Mouse (Mus musculus) heart, postnatal 0 days (tissue): ENCODE data around the gene 1110057P08Rik. TPM values are rescaled to one million over a fixed set of nuclear protein-coding genes. Genes with fewer than 3 reads are reported as not detected.

Experiments used
- ATAC-seq: fragments of 200-750 bp; cut with Nextera tagmentation; 2 replicates; pipeline ENCODE4 v1.8.0; 2017; ENCODE audit warnings: low read depth, moderate number of reproducible peaks, moderate library complexity; ENCODE audit not compliant: insufficient read depth
- DNase-seq: peaks from one replicate; pipeline ENCODE4 v3.0.0-alpha.2; 2016; ENCODE audit warnings: low spot score
- H3K27ac ChIP-seq: fragments of 300-500 bp; sonication (generic); 2 replicates; pipeline ENCODE4 v1.5.1; 2014; ENCODE audit warnings: low read depth, mild to moderate bottlenecking
- H3K27me3 ChIP-seq: fragments of 300-500 bp; sonication (generic); 2 replicates; pipeline ENCODE4 v1.6.1; 2014; ENCODE audit warnings: low read length, mixed read lengths; ENCODE audit not compliant: control insufficient read depth, insufficient read depth
- H3K36me3 ChIP-seq: fragments of 300-500 bp; sonication (generic); replicated peaks from 2 replicates; pipeline ENCODE4 v1.6.1; 2014; ENCODE audit warnings: low read length, mixed read lengths; ENCODE audit not compliant: control insufficient read depth, insufficient read depth
- H3K4me1 ChIP-seq: fragments of 300-500 bp; sonication (generic); 2 replicates; pipeline ENCODE4 v1.6.1; 2014; ENCODE audit warnings: antibody characterized with exemption; ENCODE audit not compliant: control insufficient read depth, insufficient read depth
- H3K4me2 ChIP-seq: fragments of 300-500 bp; sonication (generic); 2 replicates; pipeline ENCODE4 v1.6.1; 2014; ENCODE audit warnings: low read depth, mild to moderate bottlenecking, low read length, moderate library complexity
- H3K4me3 ChIP-seq: fragments of 300-500 bp; sonication (generic); 2 replicates; pipeline ENCODE4 v1.5.1; 2014; ENCODE audit warnings: low read depth, low read length
- H3K9ac ChIP-seq: fragments of 300-500 bp; sonication (generic); replicated peaks from 2 replicates; pipeline ENCODE4 v1.6.1; 2014; ENCODE audit warnings: low read depth, low read length, mixed read lengths
- H3K9me3 ChIP-seq: fragments of 300-500 bp; sonication (generic); replicated peaks from 2 replicates; pipeline ENCODE4 v1.6.1; 2016; ENCODE audit warnings: low read length; ENCODE audit not compliant: control insufficient read depth
- CTCF ChIP-seq: IDR thresholded peaks from 2 replicates; pipeline ENCODE4 v1.5.1; 2016; ENCODE audit warnings: antibody characterized with exemption, control low read depth, low read depth
- EP300 ChIP-seq: IDR thresholded peaks from 2 replicates; pipeline ENCODE4 v1.6.1; 2016; ENCODE audit warnings: antibody characterized with exemption, low read depth
- WGBS: fragments of 180-500 bp; shearing (Covaris S2); extraction: QIAGEN DNeasy Blood & Tissue Kit; methylation state at CpG from one replicate; pipeline ENCODE4 v1.1.7; 2014; 5-methylcytosine and 5-hydroxymethylcytosine counted together
- polyA plus RNA-seq: library from polyadenylated mRNA; unstranded; fragments of >200 nt; fragmentation: Nextera tagmentation; extraction: Ambion mirVana; gene quantifications from 2 replicates; pipeline ENCODE4 v1.2.1, GENCODE M21; 2015
- total RNA-seq: library from RNA; depleted of rRNA; stranded (reverse); fragments of >200 nt; gene quantifications from 2 replicates; pipeline ENCODE4 v1.2.3, GENCODE M21; 2014; ENCODE audit warnings: low replicate concordance; rRNA removed

Gene 1110057P08Rik
- total and polyA plus RNA-seq, 2 experiments from 2014 or later: not detected

DNA sequence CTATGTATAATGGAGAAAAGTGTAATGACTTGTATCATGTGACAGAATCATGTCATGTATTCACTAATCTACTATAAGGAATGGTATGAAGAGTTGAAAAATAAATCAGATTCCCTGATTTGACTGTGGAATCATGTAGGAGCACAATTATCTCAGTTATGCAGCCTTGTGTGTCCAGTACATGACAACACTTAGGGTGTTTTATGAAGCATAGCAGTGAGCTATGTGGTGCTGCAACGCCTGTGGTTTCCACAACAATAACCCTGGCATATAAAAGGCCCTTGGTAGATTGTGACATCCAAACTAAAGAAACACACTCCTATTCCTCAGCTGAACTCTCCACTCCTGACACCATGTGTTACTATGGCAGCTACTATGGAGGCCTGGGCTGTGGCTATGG lies 31.0 kb downstream of the 1110057P08Rik start, which contains the start of gene Krtap20-2:
TSS of gene Krtap20-2 (plus strand) at position 301 of the 400 bp plus-strand sequence.
- H3K4me2 ChIP-seq: no peak within 1 kb of the TSS
- no peaks in the 10 kb centered on the region for H3K36me3 ChIP-seq
- no peaks in the 10 kb centered on the region for H3K27me3 ChIP-seq
- H3K9ac ChIP-seq: no peak within 1 kb of the TSS
- ATAC-seq (no peak), DNase-seq (no peak)
- H3K9me3 ChIP-seq: no peaks in the 10 kb centered on the region
- no peak within 1 kb of the TSS for H3K4me3 ChIP-seq
- TF ChIP-seq EP300 (no peak), CTCF (no peak)
- WGBS: 41% methylated on average over 1 of the region's 1 CpGs
- H3K4me1 ChIP-seq: no peaks in the 10 kb centered on the region
- no peak within 1 kb of the TSS for H3K27ac ChIP-seq

Other genes starting within 250 kb of the 1110057P08Rik start
- not detected in 2 replicates for gene Krtap19-9b, start 242.5 kb upstream of the 1110057P08Rik start, total RNA-seq
- not detected in 2 replicates for gene Krtap19-9b, start 242.5 kb upstream of the 1110057P08Rik start, polyA plus RNA-seq
- gene Krtap16-3, start 211.9 kb upstream of the 1110057P08Rik start, total RNA-seq: not detected in 2 replicates
- gene Krtap16-3, start 211.9 kb upstream of the 1110057P08Rik start, polyA plus RNA-seq: not detected in 2 replicates
- not detected in 2 replicates for gene Krtap22-2, start 164.0 kb upstream of the 1110057P08Rik start, total RNA-seq
- not detected in 2 replicates for gene Krtap22-2, start 164.0 kb upstream of the 1110057P08Rik start, polyA plus RNA-seq
- not detected in 2 replicates for gene Gm10229, start 159.5 kb upstream of the 1110057P08Rik start, total RNA-seq
- not detected in 2 replicates for gene Gm10229, start 159.5 kb upstream of the 1110057P08Rik start, polyA plus RNA-seq
- not detected in 2 replicates for gene Krtap6-1, start 143.0 kb upstream of the 1110057P08Rik start, total RNA-seq
- gene Krtap6-1, start 143.0 kb upstream of the 1110057P08Rik start, polyA plus RNA-seq: not detected in 2 replicates
- gene Gm10228, start 133.3 kb upstream of the 1110057P08Rik start, total RNA-seq: not detected in 2 replicates
- not detected in 2 replicates for gene Gm10228, start 133.3 kb upstream of the 1110057P08Rik start, polyA plus RNA-seq
- not detected in 2 replicates for gene Krtap6-5, start 126.9 kb upstream of the 1110057P08Rik start, total RNA-seq
- gene Krtap6-5, start 126.9 kb upstream of the 1110057P08Rik start, polyA plus RNA-seq: not detected in 2 replicates
- not detected in 2 replicates for gene 1110025L11Rik, start 110.7 kb upstream of the 1110057P08Rik start, total RNA-seq
- not detected in 2 replicates for gene 1110025L11Rik, start 110.7 kb upstream of the 1110057P08Rik start, polyA plus RNA-seq
- gene Krtap6-3, start 90.7 kb upstream of the 1110057P08Rik start, total RNA-seq: not detected in 2 replicates
- not detected in 2 replicates for gene Krtap6-3, start 90.7 kb upstream of the 1110057P08Rik start, polyA plus RNA-seq
- gene Gm6358, start 33.9 kb upstream of the 1110057P08Rik start, total RNA-seq: not detected in 2 replicates
- not detected in 2 replicates for gene Gm6358, start 33.9 kb upstream of the 1110057P08Rik start, polyA plus RNA-seq
- not detected in 2 replicates for gene Gm10061, start 23.6 kb upstream of the 1110057P08Rik start, total RNA-seq
- not detected in 2 replicates for gene Gm10061, start 23.6 kb upstream of the 1110057P08Rik start, polyA plus RNA-seq
- not detected in 2 replicates for gene Gm9789, start 16.8 kb upstream of the 1110057P08Rik start, total RNA-seq
- not detected in 2 replicates for gene Gm9789, start 16.8 kb upstream of the 1110057P08Rik start, polyA plus RNA-seq
- gene Gm7735, start 5.2 kb upstream of the 1110057P08Rik start, total RNA-seq: not detected in 2 replicates
- not detected in 2 replicates for gene Gm7735, start 5.2 kb upstream of the 1110057P08Rik start, polyA plus RNA-seq
- gene Krtap20-2, start 31.1 kb downstream of the 1110057P08Rik start, total RNA-seq: not detected in 2 replicates
- gene Krtap20-2, start 31.1 kb downstream of the 1110057P08Rik start, polyA plus RNA-seq: not detected in 2 replicates
- gene Krtap21-1, start 229.1 kb downstream of the 1110057P08Rik start, total RNA-seq: not detected in 2 replicates
- gene Krtap21-1, start 229.1 kb downstream of the 1110057P08Rik start, polyA plus RNA-seq: not detected in 2 replicates
- not detected in 2 replicates for gene Krtap6-2, start 245.4 kb downstream of the 1110057P08Rik start, total RNA-seq
- gene Krtap6-2, start 245.4 kb downstream of the 1110057P08Rik start, polyA plus RNA-seq: not detected in 2 replicates